ENCODE assay signal across 29 mouse cellular contexts in the genomic region with DNA sequence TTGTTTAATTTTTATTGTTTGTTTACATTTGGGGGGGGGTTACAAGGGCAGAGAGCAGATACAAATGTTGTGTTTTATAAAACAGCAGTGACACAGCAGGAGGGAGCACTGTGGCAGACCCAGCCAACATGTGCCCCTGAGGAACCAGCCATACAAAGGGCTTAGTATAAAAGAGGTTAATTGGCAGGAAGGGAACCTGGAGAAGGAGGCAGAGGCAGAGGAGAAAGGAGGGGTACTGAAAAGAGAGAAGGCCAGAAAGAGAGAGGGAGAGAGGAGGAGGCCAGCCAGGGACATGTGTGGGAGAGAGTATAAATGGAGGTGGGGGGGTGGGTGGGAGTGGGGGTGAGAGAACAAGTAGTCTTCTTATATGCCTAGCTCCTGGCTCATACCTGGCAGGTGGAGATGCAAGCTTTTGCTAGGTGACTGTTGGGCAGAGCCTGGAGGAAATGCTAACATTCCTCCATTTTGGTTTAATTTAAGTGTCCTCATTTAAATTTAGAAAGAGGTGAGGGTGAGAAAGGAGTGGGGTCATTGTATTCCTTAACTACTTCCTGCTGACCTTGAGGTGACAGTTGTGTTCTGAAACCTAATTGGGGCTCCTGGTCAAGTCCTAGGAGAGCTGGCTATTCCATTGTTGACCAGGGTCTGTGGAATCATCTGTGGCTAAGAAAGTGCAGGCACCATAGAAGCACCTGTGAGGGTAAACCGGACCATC. TPM values are rescaled to one million over a fixed set of nuclear protein-coding genes. Genes with fewer than 3 reads are reported as not detected.
A peak's percentile ranks its signal among the peaks of the same experiment; 100 is the strongest.
DNase-seq lines count a peak whose midpoint lies in the region; ATAC-seq and TF ChIP-seq lines count a peak whose summit lies in the region.
"Had no signal": no experiment of that assay in that cellular context is flagged by ENCODE, and none has a peak within 500 bp of the region (broad histone marks: within the 10 kb centered on the region; RNA-seq: fewer than 3 reads in every experiment).

No protein-coding gene starts in this region.

- H3K4me2 ChIP-seq in hindbrain, postnatal 0 days (ENCODE audit: low read depth, low read length) = no peak overlapping the region
- H3K4me2 ChIP-seq: embryonic facial prominence, embryonic 13.5 days; embryonic facial prominence, embryonic 15.5 days; forebrain, embryonic 12.5 days; forebrain, embryonic 15.5 days had no signal

- no peaks in the 10 kb centered on the region for H3K36me3 ChIP-seq in ES-Bruce4 (ENCODE audit: control insufficient read depth, insufficient read depth, low read length, poor library complexity, severe bottlenecking)
- H3K36me3 ChIP-seq in hindbrain, postnatal 0 days (ENCODE audit: insufficient read depth, low read length) = no peaks in the 10 kb centered on the region
- H3K36me3 ChIP-seq: embryonic facial prominence, embryonic 13.5 days; embryonic facial prominence, embryonic 15.5 days; forebrain, embryonic 10.5 days; forebrain, embryonic 12.5 days; forebrain, embryonic 15.5 days; G1E had no signal

- 0 out of 2 replicates have a peak, but pooled peaks have one; percentile 12 for TF ChIP-seq EP300 in ES-Bruce4 (IDR thresholded peaks at IDR 0.05; ENCODE audit: insufficient read depth, low read depth, low read length)

- H3K9ac ChIP-seq in ES-Bruce4 (ENCODE audit: low read depth, poor library complexity, severe bottlenecking) = no peak overlapping the region
- H3K9ac ChIP-seq in hindbrain, postnatal 0 days (replicated peaks; ENCODE audit: low read length) = no peak overlapping the region
- H3K9ac ChIP-seq: embryonic facial prominence, embryonic 13.5 days; embryonic facial prominence, embryonic 15.5 days; forebrain, embryonic 12.5 days; forebrain, embryonic 15.5 days; forebrain, postnatal 0 days had no signal

- no peak for TF ChIP-seq CTCF in ES-Bruce4 (IDR thresholded peaks at IDR 0.05; ENCODE audit: low read depth, low read length)
- no peak for TF ChIP-seq CTCF in hindbrain, postnatal 0 days (IDR thresholded peaks at IDR 0.05; ENCODE audit: low read depth)

- DNase-seq in ES-CJ7 (ENCODE audit: low read depth, low spot score) = peak; percentile 80
- peak; percentile 82 for DNase-seq in R1 (ENCODE audit: low read depth, low spot score)
- no peak for DNase-seq in frontal cortex, postnatal 14 days (ENCODE audit: low spot score in 2 of 2)
- no peak for DNase-seq in embryo, embryonic 10.5 days (ENCODE audit: low spot score)
- no peak for DNase-seq in hindbrain, postnatal 0 days (ENCODE audit: low spot score)
- DNase-seq: adrenal gland, adult 8-10 months; adrenal gland, postnatal 14 days; adrenal gland, postnatal 36 days; cerebellum, adult 11-12 months; cerebellum, adult 2 months; cerebellum, adult 9-10 months; cerebellum, postnatal 10 days; cerebellum, postnatal 25 days; embryo, embryonic 11 days; forebrain, postnatal 0 days had no signal

- no peaks in the 10 kb centered on the region for H3K27me3 ChIP-seq in ES-Bruce4 (ENCODE audit: control insufficient read depth, insufficient read depth, low read length, poor library complexity, severe bottlenecking)
- H3K27me3 ChIP-seq in hindbrain, postnatal 0 days (ENCODE audit: insufficient read depth, low read length) = no peaks in the 10 kb centered on the region
- H3K27me3 ChIP-seq: embryonic facial prominence, embryonic 13.5 days; embryonic facial prominence, embryonic 15.5 days; forebrain, embryonic 12.5 days; forebrain, embryonic 15.5 days had no signal

- H3K9me3 ChIP-seq in ES-Bruce4 (replicated peaks; ENCODE audit: control insufficient read depth, insufficient read depth, low read length, poor library complexity, severe bottlenecking) = no peaks in the 10 kb centered on the region
- H3K9me3 ChIP-seq in hindbrain, postnatal 0 days (ENCODE audit: low read length) = no peaks in the 10 kb centered on the region
- H3K9me3 ChIP-seq: embryonic facial prominence, embryonic 13.5 days; embryonic facial prominence, embryonic 15.5 days; forebrain, embryonic 10.5 days; forebrain, embryonic 12.5 days; forebrain, embryonic 15.5 days; G1E had no signal

- 95% methylated on average over 1 of the region's 1 CpGs for WGBS in hindbrain, postnatal 0 days

- ATAC-seq in hindbrain, postnatal 0 days = no peak
- ATAC-seq: activated CD4-positive, CD25-positive, alpha-beta regulatory T cell, adult 4 months; forebrain, embryonic 15.5 days; forebrain, postnatal 0 days; Patski had no signal

- H3K4me3 ChIP-seq in ES-Bruce4 (ENCODE audit: low read depth, low read length) = no peak overlapping the region
- H3K4me3 ChIP-seq in hindbrain, postnatal 0 days (ENCODE audit: low read length) = no peak overlapping the region
- H3K4me3 ChIP-seq: embryonic facial prominence, embryonic 13.5 days; embryonic facial prominence, embryonic 15.5 days; erythroblast, embryonic 14.5 days; forebrain, embryonic 10.5 days; forebrain, embryonic 12.5 days; forebrain, embryonic 15.5 days had no signal

- TF ChIP-seq POLR2A in ES-Bruce4 (IDR thresholded peaks at IDR 0.05; ENCODE audit: insufficient read depth, low read length) = no peak

- peaks cover 2% of the 10 kb centered on the region for H3K4me1 ChIP-seq in ES-Bruce4 (ENCODE audit: control insufficient read depth, insufficient read depth, low read length)
- no peaks in the 10 kb centered on the region for H3K4me1 ChIP-seq in hindbrain, postnatal 0 days (ENCODE audit: insufficient read depth, low read length)
- H3K4me1 ChIP-seq: embryonic facial prominence, embryonic 13.5 days; embryonic facial prominence, embryonic 15.5 days; forebrain, embryonic 12.5 days; forebrain, embryonic 15.5 days had no signal

- 0 out of 2 replicates have a peak overlapping the region, but pooled peaks have one; percentile 52 for H3K27ac ChIP-seq in ES-Bruce4 (ENCODE audit: insufficient read depth, low read length)
- H3K27ac ChIP-seq in hindbrain, postnatal 0 days = no peak overlapping the region
- H3K27ac ChIP-seq: embryonic facial prominence, embryonic 13.5 days; embryonic facial prominence, embryonic 15.5 days; forebrain, embryonic 10.5 days; forebrain, embryonic 12.5 days; forebrain, embryonic 15.5 days had no signal

RNA-seq across cellular contexts. Expression of gene Abo, which starts 37.4 kb away (rescaled TPM):
- not detected in 2 replicates for polyA plus RNA-seq in ES-Bruce4 (2011; ENCODE audit: insufficient read depth, insufficient read length, low read depth, missing spikeins)
- total RNA-seq in hindbrain, postnatal 0 days (2014; rRNA removed) = 0.86 TPM in 1 of 2 replicates, not detected in the other
- polyA plus RNA-seq in hindbrain, postnatal 0 days (2015; fragmentation: Nextera tagmentation; extraction: Ambion mirVana) = not detected in 2 replicates
- total RNA-seq: adrenal gland, adult 18-20 months; adrenal gland, adult 8-10 months; adrenal gland, postnatal 14 days; adrenal gland, postnatal 36 days; forebrain, postnatal 0 days had no signal
- polyA plus RNA-seq: activated CD4-positive, CD25-positive, alpha-beta regulatory T cell, adult 4 months; C2C12; cortical plate, adult 2 months; embryonic facial prominence, embryonic 11.5 days; embryonic facial prominence, embryonic 13.5 days; embryonic facial prominence, embryonic 15.5 days; erythroblast, embryonic 14.5 days; forebrain, embryonic 10.5 days; forebrain, embryonic 12.5 days; forebrain, embryonic 15.5 days; forebrain, postnatal 0 days; G1E; Patski had no signal

Comparison
In these comparisons a context has a peak if more than half of its experiments do, and no peak if none do; other contexts are left out.
1. DNase-seq: peak in ES-CJ7 (single experiment) and R1 (single experiment); none in frontal cortex, postnatal 14 days (0 of 2), embryo, embryonic 10.5 days (single experiment) and hindbrain, postnatal 0 days (single experiment).